Mouse (Mus musculus) right cerebral cortex, postnatal 4 days (tissue): ENCODE data around the gene Plcxd1.
"Not testable (repeated sequence)": the region's sequence is repeated elsewhere in the genome, so short reads cannot be mapped to it uniquely, and the experiment has no call there.

Source experiments
- DNase-seq: peaks from one replicate; pipeline ENCODE4 v3.0.0-alpha.2; 2022

Gene Plcxd1

DNA sequence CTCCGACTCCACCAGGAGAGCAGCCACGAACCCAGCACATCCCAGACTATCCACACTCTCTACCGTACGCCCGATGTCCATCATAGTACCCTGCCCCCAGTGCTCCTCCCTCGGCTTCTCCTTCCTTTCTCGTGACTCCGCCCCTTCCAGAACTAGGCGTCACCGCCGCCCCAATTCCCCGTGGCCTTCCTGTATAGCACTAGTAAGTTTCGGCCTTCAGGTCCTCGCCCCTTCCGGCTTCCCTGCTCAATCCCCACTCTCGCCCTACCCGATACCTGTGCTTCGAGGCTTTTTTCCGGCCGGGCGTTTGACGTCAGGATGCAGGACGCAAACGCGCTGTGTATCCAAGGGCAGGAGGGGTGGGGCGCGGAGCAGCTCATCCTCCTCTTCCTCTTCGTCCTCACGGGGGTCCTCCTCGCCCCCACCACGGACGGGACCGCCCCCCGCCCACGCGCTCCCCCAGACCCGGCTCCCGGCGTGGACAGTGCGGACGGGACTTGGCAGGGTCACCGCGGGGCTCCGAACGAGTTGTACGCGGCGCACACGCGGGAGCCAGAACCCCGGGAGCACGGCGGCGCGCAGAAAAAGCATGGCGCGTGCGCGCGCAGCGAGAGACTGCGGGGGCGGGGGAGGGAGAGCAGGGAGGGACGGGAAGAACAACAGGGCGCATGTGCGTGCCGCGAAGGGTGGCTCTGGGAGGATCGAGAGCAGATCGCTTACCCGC, 8.0 kb downstream of the Plcxd1 start, which contains the start of gene Gtpbp6:
Gene Gtpbp6 (minus strand): TSS at position 617 of the 724 bp plus-strand sequence.
- peak; percentile 97 for DNase-seq

DNA sequence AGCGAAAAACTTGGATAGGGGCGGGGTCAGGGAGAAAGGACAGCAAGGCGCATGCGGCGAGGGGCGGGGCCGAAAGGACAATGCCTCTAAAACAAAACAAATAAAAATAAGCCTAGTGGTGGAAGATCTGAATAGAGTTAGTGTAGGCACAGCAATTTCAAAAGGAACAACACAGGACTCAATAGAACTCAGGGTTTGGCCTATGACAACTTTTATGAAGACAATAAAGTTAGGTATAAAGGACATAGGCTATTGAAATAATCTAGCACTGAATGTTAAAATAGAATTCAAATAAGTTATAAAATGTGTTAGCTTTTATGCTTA, 8.5 kb downstream of the Plcxd1 start:
- DNase-seq, result no peak

DNA sequence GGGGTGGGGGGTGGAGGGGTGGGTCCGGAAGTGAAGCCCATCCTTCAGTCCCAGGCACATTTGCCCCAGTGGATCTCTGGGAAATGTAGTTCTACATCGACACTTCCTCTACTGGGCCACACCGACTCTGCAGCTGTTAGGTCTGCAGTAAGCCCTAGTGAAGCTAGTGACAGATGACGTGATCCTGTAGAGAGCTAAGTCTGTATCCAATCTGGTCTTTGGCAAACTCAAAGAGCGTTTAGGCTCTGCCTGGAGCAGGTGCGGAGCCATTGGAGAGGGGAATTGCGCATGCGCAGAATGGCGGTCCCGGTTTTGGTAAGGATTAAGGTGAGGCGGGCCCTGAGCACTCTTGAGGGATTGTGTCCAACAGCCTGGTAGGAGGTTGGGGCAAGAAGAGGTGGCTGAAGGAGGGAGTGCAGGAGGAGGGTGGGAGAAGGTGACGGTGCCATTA, 10.2 kb downstream of the Plcxd1 start, which contains the start of gene Zfp605:
Gene Zfp605 (plus strand): TSS at position 102 of the 451 bp plus-strand sequence.
- peak; percentile 96 for DNase-seq

DNA sequence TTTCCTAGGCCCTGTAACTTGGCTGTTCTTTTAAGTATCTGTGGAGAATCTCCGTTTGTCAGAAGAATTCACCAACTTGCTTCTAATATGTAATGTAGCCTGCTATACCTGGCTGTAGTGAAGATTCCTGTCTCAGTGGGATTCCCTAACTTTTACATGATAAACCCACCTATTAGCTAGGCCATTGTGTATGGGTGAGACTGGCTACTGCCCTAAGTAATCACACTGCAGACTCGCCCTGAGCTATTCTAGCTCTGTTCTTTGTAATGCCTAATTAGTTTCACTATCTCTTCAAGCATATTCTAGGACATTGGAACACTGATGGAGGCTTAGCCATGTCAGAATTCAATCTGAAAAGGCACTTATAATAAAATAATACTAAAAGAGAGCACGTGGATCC, 22.6 kb downstream of the Plcxd1 start:
- DNase-seq, result not testable (repeated sequence)

DNA sequence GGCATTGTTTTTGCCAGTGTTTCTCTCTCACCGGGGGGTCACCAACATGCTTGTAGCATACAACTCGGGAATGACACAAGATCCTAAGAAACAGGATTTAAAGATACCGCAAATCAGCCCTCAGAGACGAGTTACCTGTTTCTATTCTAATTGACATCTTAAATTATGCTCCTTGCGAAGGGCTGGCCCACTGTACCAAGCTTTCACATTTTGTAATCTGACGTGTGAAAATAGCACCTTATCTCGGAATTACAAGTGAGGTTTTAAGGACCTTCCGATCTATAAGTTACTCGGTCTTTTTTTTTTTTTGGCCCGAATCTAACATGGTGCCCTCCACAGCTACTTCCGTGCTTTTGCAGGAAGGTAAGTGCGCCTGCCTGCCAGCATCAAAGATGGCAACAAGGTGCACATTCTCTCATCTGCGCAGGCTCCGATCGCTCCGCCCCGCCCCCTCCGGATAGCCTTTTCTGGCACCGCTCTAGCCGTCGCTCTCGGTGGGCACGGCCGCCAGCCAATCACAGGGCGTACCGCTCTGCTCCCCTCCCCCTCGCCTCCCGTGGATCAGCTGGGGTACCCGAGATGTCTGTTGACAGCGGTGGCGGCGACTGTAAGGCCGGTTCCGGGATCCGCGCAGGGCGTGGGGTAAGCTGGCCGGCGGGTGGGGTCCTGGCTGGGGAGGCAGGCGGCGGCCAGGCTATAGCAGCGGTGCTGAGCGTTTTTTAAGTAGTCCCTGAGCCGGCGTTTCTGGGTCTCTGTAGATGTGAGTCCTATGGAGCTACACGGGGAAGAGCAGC, 35.7 kb downstream of the Plcxd1 start, which contains the start of gene Chfr:
Gene Chfr (plus strand): TSS at position 550 of the 794 bp plus-strand sequence.
- DNase-seq, result peak; percentile 100

DNA sequence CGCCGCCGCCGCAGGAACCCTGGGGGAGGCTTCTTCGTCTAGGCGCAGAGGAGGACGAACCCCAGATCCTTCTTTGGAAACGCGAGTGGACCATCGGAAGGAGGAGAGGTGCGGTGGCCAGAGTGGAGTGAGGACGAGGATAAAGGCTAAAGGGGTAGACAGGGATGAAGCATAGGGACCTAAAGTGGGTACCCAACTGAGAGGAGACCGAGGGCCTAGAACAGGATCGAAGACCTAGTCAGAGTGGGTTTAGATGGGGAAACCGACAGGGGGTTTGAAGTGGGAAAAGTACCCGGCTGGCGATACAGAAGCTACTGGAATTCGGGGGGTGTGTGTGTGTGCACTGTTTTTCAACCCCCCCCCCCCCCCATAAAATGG, 36.3 kb downstream of the Plcxd1 start:
- no peak for DNase-seq

DNA sequence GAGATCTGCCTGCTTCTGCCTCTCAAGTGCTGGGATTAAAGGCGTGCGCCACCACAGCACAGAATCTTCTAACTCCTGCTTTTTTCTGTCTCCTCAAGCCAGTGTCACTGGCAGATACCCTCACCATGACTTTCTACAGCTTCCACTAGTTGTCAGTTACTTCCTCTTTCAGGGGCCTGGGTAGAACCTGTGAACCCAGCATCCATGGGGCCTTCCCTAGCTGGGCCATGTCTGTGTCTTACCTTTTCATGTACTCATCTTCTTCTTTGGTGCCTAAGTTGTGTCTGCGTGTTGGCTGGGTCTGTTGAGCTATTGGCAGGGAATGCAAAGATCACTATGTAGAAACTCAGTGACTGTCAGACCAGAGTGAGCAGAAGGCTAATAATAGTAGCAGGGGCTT, 38.0 kb downstream of the Plcxd1 start:
- DNase-seq, result no peak

DNA sequence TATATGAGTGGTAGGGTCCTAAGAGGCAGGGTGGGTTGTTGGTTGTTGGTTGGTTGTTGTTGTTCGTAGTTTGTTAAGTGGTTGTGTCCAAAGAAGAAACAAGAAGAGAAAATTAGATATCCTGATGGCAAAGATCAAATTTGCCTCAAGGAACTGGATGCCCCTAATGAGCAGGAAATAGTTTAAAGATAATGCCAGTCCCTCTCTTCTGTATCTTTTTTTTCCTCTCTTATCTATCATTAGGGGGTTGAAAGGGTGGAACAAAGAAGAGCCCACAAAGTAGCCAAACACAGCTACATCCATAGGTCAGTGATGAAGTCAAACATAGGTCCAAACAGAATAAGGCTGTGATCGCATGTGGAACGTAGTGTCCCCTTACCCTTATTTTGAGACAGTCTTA, 39.6 kb downstream of the Plcxd1 start:
- no peak for DNase-seq

DNA sequence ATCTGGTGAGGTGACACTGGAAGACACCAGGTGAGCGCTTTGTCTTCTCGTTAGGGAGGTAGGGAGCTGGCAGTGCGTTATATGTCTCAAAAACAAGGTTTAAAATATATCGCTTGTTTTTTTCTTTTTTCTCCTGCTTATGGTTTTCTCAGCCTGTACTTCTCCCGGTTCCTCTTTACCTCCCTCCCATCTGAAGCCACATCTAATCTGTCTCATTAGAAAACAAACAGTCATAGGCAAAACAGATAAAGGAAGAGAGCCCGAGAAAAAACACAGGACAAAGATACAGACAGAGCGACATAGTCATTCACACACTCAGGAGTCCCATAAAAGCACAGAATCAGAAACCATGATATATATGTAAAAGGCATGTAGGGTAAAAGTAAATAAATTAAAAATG, 40.7 kb downstream of the Plcxd1 start:
- DNase-seq, result no peak

DNA sequence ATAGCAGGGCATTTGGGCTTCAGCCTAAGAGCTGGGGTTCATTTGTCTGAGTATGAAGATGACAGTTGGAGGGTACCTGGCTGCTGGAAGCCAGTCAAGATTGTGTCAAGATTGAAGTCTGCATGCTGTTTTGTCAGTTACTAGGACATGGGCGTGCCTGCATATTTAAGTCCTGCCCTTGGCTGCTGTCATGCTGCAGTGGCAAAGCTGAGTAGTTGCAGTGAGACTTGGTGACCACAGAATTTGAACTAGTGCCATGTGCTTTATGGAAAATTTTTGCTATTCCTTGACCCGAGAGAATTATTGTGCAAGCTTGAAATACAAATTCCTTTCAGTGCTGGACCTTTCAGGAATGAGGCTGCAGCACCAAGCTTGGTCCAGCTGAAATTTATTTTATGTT, 42.5 kb downstream of the Plcxd1 start:
- DNase-seq, result no peak

DNA sequence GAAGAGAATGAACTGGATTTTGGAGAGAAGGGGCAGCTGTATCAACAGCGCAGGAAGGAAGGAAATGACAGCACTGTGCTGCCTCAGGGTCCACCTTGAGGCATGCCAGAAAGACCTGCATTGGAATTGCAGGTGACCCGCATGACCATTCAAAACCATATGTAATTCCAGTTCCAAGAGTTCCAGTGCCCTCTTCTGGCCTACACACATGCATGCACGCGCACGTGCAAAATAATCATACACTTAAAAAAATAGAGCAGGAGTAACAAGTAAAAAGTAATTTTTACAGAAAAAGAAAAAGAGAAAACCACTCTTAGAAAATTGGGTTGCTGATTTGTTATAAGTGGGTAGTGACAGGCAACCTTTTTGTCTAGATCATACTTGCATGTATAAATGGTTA, 43.2 kb downstream of the Plcxd1 start:
- no peak for DNase-seq
